Mouse (Mus musculus) kidney, embryonic 15.5 days (tissue): ENCODE measurements around the gene Mapk6. TPM values are rescaled to one million over a fixed set of nuclear protein-coding genes. Genes with fewer than 3 reads are reported as not detected.

ENCODE experiments used
- ATAC-seq: fragments of 200-750 bp; cut with Nextera tagmentation; replicated peaks from 2 replicates; pipeline ENCODE4 v1.8.0; 2017; ENCODE audit warnings: moderate TSS enrichment; ENCODE audit not compliant: low FRiP score
- H3K27ac ChIP-seq: fragments of 300-500 bp; sonication (generic); 2 replicates; pipeline ENCODE4 v1.5.1; 2015; ENCODE audit warnings: mild to moderate bottlenecking, inconsistent platforms
- H3K27me3 ChIP-seq: fragments of 300-500 bp; sonication (generic); 2 replicates; pipeline ENCODE4 v1.6.1; 2015; ENCODE audit warnings: inconsistent platforms
- H3K36me3 ChIP-seq: fragments of 300-500 bp; sonication (generic); 2 replicates; pipeline ENCODE4 v1.6.1; 2015; ENCODE audit warnings: inconsistent platforms
- H3K4me1 ChIP-seq: fragments of 300-500 bp; sonication (generic); 2 replicates; pipeline ENCODE4 v1.6.1; 2015; ENCODE audit warnings: inconsistent platforms
- H3K4me2 ChIP-seq: fragments of 300-500 bp; sonication (generic); 2 replicates; pipeline ENCODE4 v1.6.1; 2015; ENCODE audit warnings: moderate library complexity, mild to moderate bottlenecking, inconsistent platforms
- H3K4me3 ChIP-seq: fragments of 300-500 bp; sonication (generic); replicated peaks from 2 replicates; pipeline ENCODE4 v1.5.1; 2015; ENCODE audit warnings: mild to moderate bottlenecking, inconsistent platforms
- H3K9ac ChIP-seq: fragments of 300-500 bp; sonication (generic); 2 replicates; pipeline ENCODE4 v1.6.1; 2015; ENCODE audit warnings: mild to moderate bottlenecking, inconsistent platforms
- H3K9me3 ChIP-seq: fragments of 300-500 bp; sonication (generic); replicated peaks from 2 replicates; pipeline ENCODE4 v1.6.1; 2016; ENCODE audit warnings: inconsistent platforms
- WGBS: fragments of 180-500 bp; shearing (Covaris S2); methylation state at CpG from one replicate; pipeline ENCODE4 v1.1.7; 2015; ENCODE audit warnings: mixed read lengths; 5-methylcytosine and 5-hydroxymethylcytosine counted together
- polyA plus RNA-seq: library from polyadenylated mRNA; unstranded; fragments of >200 nt; fragmentation: Nextera tagmentation; extraction: Ambion mirVana; gene quantifications from 2 replicates; pipeline ENCODE4 v1.2.1, GENCODE M21; 2015

The Mapk6 gene
- polyA plus RNA-seq, 1 experiment from 2014 or later = 59.6 TPM

GRCm38 (mm10) chr9:75338016-75338415, 71.8 kb downstream of the Mapk6 start:
- Histone ChIP-seq H3K4me1 (no peaks in the 10 kb centered on the region), H3K27me3 (no peaks in the 10 kb centered on the region), H3K36me3 (peaks cover 69% of the 10 kb centered on the region), H3K4me3 (no peak overlapping the region), H3K9me3 (no peaks in the 10 kb centered on the region), H3K9ac (no peak overlapping the region), H3K27ac (no peak overlapping the region), H3K4me2 (no peak overlapping the region)
- no peak for ATAC-seq
- 91% methylated on average over 6 of the region's 6 CpGs for WGBS

GRCm38 (mm10) chr9:75334440-75334839, 75.4 kb downstream of the Mapk6 start:
- H3K9me3 ChIP-seq = no peaks in the 10 kb centered on the region
- no peak overlapping the region for H3K4me3 ChIP-seq
- WGBS = 85% methylated on average over 4 of the region's 4 CpGs
- no peaks in the 10 kb centered on the region for H3K27me3 ChIP-seq
- H3K4me1 ChIP-seq = no peaks in the 10 kb centered on the region
- no peak overlapping the region for H3K9ac ChIP-seq
- no peak overlapping the region for H3K27ac ChIP-seq
- no peak overlapping the region for H3K4me2 ChIP-seq
- H3K36me3 ChIP-seq = peaks cover 71% of the 10 kb centered on the region
- ATAC-seq = no peak

- Histone ChIP-seq H3K4me3 (no peak overlapping the region), H3K4me1 (no peaks in the 10 kb centered on the region), H3K9me3 (no peaks in the 10 kb centered on the region), H3K27ac (no peak overlapping the region), H3K9ac (no peak overlapping the region), H3K36me3 (peaks cover 45% of the 10 kb centered on the region), H3K27me3 (no peaks in the 10 kb centered on the region), H3K4me2 (no peak overlapping the region)
- WGBS = 85% methylated on average over 8 of the region's 8 CpGs
- no peak for ATAC-seq
These were observed 79.0 kb downstream of the Mapk6 start for GRCm38 (mm10) chr9:75330821-75331220.

- WGBS = 92% methylated on average over 3 of the region's 3 CpGs
- ATAC-seq = no peak
These were observed 81.8 kb downstream of the Mapk6 start for GRCm38 (mm10) chr9:75328047-75328446.

GRCm38 (mm10) chr9:75322099-75322885, 87.5 kb downstream of the Mapk6 start:
- H3K36me3 ChIP-seq = no peaks in the 10 kb centered on the region
- no peak overlapping the region for H3K4me3 ChIP-seq
- ATAC-seq = peak; percentile 60; the same call in 1 of the 2 replicates
- no peaks in the 10 kb centered on the region for H3K4me1 ChIP-seq
- no peaks in the 10 kb centered on the region for H3K9me3 ChIP-seq
- H3K9ac ChIP-seq = no peak overlapping the region
- no peak overlapping the region for H3K4me2 ChIP-seq
- H3K27me3 ChIP-seq = no peaks in the 10 kb centered on the region
- no peak overlapping the region for H3K27ac ChIP-seq
- 57% methylated on average over 13 of the region's 13 CpGs for WGBS

More at GRCm38 (mm10) chr9:75328047-75328446, 81.8 kb downstream of the Mapk6 start:
- no peaks in the 10 kb centered on the region for H3K4me1 ChIP-seq
- no peaks in the 10 kb centered on the region for H3K27me3 ChIP-seq
- no peak overlapping the region for H3K4me2 ChIP-seq
- H3K4me3 ChIP-seq = no peak overlapping the region
- H3K9ac ChIP-seq = no peak overlapping the region
- H3K27ac ChIP-seq = no peak overlapping the region
- H3K36me3 ChIP-seq = peaks cover 23% of the 10 kb centered on the region
- H3K9me3 ChIP-seq = no peaks in the 10 kb centered on the region

GRCm38 (mm10) chr9:75319365-75319764, 90.4 kb downstream of the Mapk6 start:
- no peak for ATAC-seq
- peaks cover 14% of the 10 kb centered on the region for H3K4me1 ChIP-seq
- WGBS = 72% methylated on average over 3 of the region's 3 CpGs
- H3K4me3 ChIP-seq = no peak overlapping the region
- H3K27me3 ChIP-seq = no peaks in the 10 kb centered on the region
- H3K4me2 ChIP-seq = no peak overlapping the region
- no peak overlapping the region for H3K9ac ChIP-seq
- H3K27ac ChIP-seq = no peak overlapping the region
- H3K9me3 ChIP-seq = no peaks in the 10 kb centered on the region
- no peaks in the 10 kb centered on the region for H3K36me3 ChIP-seq

Other genes with a start within 250 kb of the Mapk6 start
- gene Myo5c, start 178.0 kb downstream of the Mapk6 start, polyA plus RNA-seq = 3.7 and 3.9 TPM in 2 replicates
- 24.9 and 27.3 TPM in 2 replicates for gene Gnb5, start 103.7 kb downstream of the Mapk6 start, polyA plus RNA-seq
- not detected in 2 replicates for gene Bcl2l10, start 62.2 kb downstream of the Mapk6 start, polyA plus RNA-seq
- gene Leo1, start 31.5 kb upstream of the Mapk6 start, polyA plus RNA-seq = 42.9 and 43.4 TPM in 2 replicates
- 143 and 144 TPM in 2 replicates for gene Tmod3, start 149.7 kb upstream of the Mapk6 start, polyA plus RNA-seq
- 22.1 and 26.5 TPM in 2 replicates for gene Tmod2, start 201.3 kb upstream of the Mapk6 start, polyA plus RNA-seq
- 31.1 and 35.1 TPM in 2 replicates for gene Lysmd2, start 215.7 kb upstream of the Mapk6 start, polyA plus RNA-seq